Comparison of ENCODE assay signal across 13 mouse cellular contexts in genomic region chr1:175602231-175602630, GRCm38 (mm10). TPM values are rescaled to one million over a fixed set of nuclear protein-coding genes. Genes with fewer than 3 reads are reported as not detected.
A peak's percentile ranks its signal among the peaks of the same experiment; 100 is the strongest.
DNase-seq lines count a peak whose midpoint lies in the region; ATAC-seq and TF ChIP-seq lines count a peak whose summit lies in the region.
"Had no signal": no experiment of that assay in that cellular context is flagged by ENCODE, and none has a peak within 500 bp of the region (broad histone marks: within the 10 kb centered on the region; RNA-seq: fewer than 3 reads in every experiment).

No protein-coding gene starts in this region.

- no peak for DNase-seq in hindbrain, postnatal 0 days (ENCODE audit: low spot score)
- DNase-seq in hindbrain, embryonic 10.5 days (ENCODE audit: low spot score): no peak
- DNase-seq in ZHBTc4 (ENCODE audit: low read depth, low spot score): peak; percentile 28
- no peak for DNase-seq in ovary, adult 18-20 months (ENCODE audit: low spot score)
- DNase-seq in left cerebral cortex, postnatal 36 days (ENCODE audit: low spot score in 2 of 2): no peak
- DNase-seq: right cerebral cortex, postnatal 14 days had no signal

- intact Hi-C loops in left cerebral cortex, postnatal 36 days (cut with DNase I): loop anchor here (5.0 kb wide), 1 partner anchor 560 kb away; no protein-coding TSS in a partner anchor

- H3K9ac ChIP-seq in hindbrain, postnatal 0 days (replicated peaks; ENCODE audit: low read length): no peak overlapping the region
- H3K9ac ChIP-seq in intestine, embryonic 15.5 days: no peak overlapping the region
- H3K9ac ChIP-seq in stomach, embryonic 14.5 days (replicated peaks; ENCODE audit: low read depth, low read length): no peak overlapping the region
- H3K9ac ChIP-seq: hindbrain, embryonic 12.5 days; lung, embryonic 15.5 days; midbrain, embryonic 13.5 days; neural tube, embryonic 12.5 days had no signal

- no peak for TF ChIP-seq CTCF in hindbrain, postnatal 0 days (IDR thresholded peaks at IDR 0.05; ENCODE audit: low read depth)

- H3K4me3 ChIP-seq in hindbrain, postnatal 0 days (ENCODE audit: low read length): no peak overlapping the region
- no peak overlapping the region for H3K4me3 ChIP-seq in hindbrain, embryonic 10.5 days
- no peak overlapping the region for H3K4me3 ChIP-seq in intestine, embryonic 15.5 days (replicated peaks)
- H3K4me3 ChIP-seq in stomach, embryonic 14.5 days (ENCODE audit: low read depth, low read length): no peak overlapping the region
- H3K4me3 ChIP-seq: heart, embryonic 10.5 days; hindbrain, embryonic 12.5 days; lung, embryonic 15.5 days; midbrain, embryonic 13.5 days; neural tube, embryonic 12.5 days had no signal

- H3K9me3 ChIP-seq in hindbrain, postnatal 0 days (ENCODE audit: low read length): no peaks in the 10 kb centered on the region
- no peaks in the 10 kb centered on the region for H3K9me3 ChIP-seq in hindbrain, embryonic 10.5 days
- no peaks in the 10 kb centered on the region for H3K9me3 ChIP-seq in intestine, embryonic 15.5 days
- H3K9me3 ChIP-seq in stomach, embryonic 14.5 days (ENCODE audit: control insufficient read depth, low read depth, low read length): no peaks in the 10 kb centered on the region
- H3K9me3 ChIP-seq: heart, embryonic 10.5 days; hindbrain, embryonic 12.5 days; lung, embryonic 15.5 days; midbrain, embryonic 13.5 days; neural tube, embryonic 12.5 days had no signal

- no peaks in the 10 kb centered on the region for H3K27me3 ChIP-seq in hindbrain, postnatal 0 days (ENCODE audit: insufficient read depth, low read length)
- no peaks in the 10 kb centered on the region for H3K27me3 ChIP-seq in hindbrain, embryonic 10.5 days (ENCODE audit: insufficient read depth, poor library complexity, severe bottlenecking)
- no peaks in the 10 kb centered on the region for H3K27me3 ChIP-seq in intestine, embryonic 15.5 days (replicated peaks)
- H3K27me3 ChIP-seq in stomach, embryonic 14.5 days (ENCODE audit: control insufficient read depth, insufficient read depth, low read length): no peaks in the 10 kb centered on the region
- H3K27me3 ChIP-seq: hindbrain, embryonic 12.5 days; lung, embryonic 15.5 days; midbrain, embryonic 13.5 days; neural tube, embryonic 12.5 days had no signal

- ATAC-seq in hindbrain, postnatal 0 days: peak; percentile 49; the same call in 1 of the 2 replicates
- peak; percentile 73 for ATAC-seq in intestine, embryonic 15.5 days
- ATAC-seq in stomach, embryonic 14.5 days (ENCODE audit: insufficient number of reproducible peaks, insufficient read depth, low FRiP score, low read depth): peak; percentile 15; the same call in 1 of the 2 replicates
- ATAC-seq: midbrain, embryonic 13.5 days had no signal

- H3K4me2 ChIP-seq in hindbrain, postnatal 0 days (ENCODE audit: low read depth, low read length): no peak overlapping the region
- H3K4me2 ChIP-seq in intestine, embryonic 15.5 days (replicated peaks): no peak overlapping the region
- H3K4me2 ChIP-seq in stomach, embryonic 14.5 days (replicated peaks; ENCODE audit: low read depth, low read length): no peak overlapping the region
- H3K4me2 ChIP-seq: hindbrain, embryonic 12.5 days; lung, embryonic 15.5 days; midbrain, embryonic 13.5 days; neural tube, embryonic 12.5 days had no signal

- no peak overlapping the region for H3K27ac ChIP-seq in hindbrain, postnatal 0 days
- H3K27ac ChIP-seq in hindbrain, embryonic 10.5 days: no peak overlapping the region
- no peak overlapping the region for H3K27ac ChIP-seq in intestine, embryonic 15.5 days
- H3K27ac ChIP-seq in stomach, embryonic 14.5 days (ENCODE audit: low read length): no peak overlapping the region
- H3K27ac ChIP-seq: heart, embryonic 10.5 days; hindbrain, embryonic 12.5 days; lung, embryonic 15.5 days; midbrain, embryonic 13.5 days; neural tube, embryonic 12.5 days had no signal

- no peaks in the 10 kb centered on the region for H3K4me1 ChIP-seq in hindbrain, postnatal 0 days (ENCODE audit: insufficient read depth, low read length)
- H3K4me1 ChIP-seq in hindbrain, embryonic 10.5 days (replicated peaks): no peaks in the 10 kb centered on the region
- H3K4me1 ChIP-seq in intestine, embryonic 15.5 days (replicated peaks): no peaks in the 10 kb centered on the region
- H3K4me1 ChIP-seq in stomach, embryonic 14.5 days (ENCODE audit: control insufficient read depth, insufficient read depth, low read length): no peaks in the 10 kb centered on the region
- H3K4me1 ChIP-seq: heart, embryonic 10.5 days; hindbrain, embryonic 12.5 days; lung, embryonic 15.5 days; midbrain, embryonic 13.5 days; neural tube, embryonic 12.5 days had no signal

- peaks cover 15% of the 10 kb centered on the region; the same call in 1 of the 2 replicates for H3K36me3 ChIP-seq in hindbrain, postnatal 0 days (ENCODE audit: insufficient read depth, low read length)
- peaks cover 66% of the 10 kb centered on the region for H3K36me3 ChIP-seq in hindbrain, embryonic 10.5 days
- peaks cover 14% of the 10 kb centered on the region for H3K36me3 ChIP-seq in intestine, embryonic 15.5 days
- peaks cover 30% of the 10 kb centered on the region for H3K36me3 ChIP-seq in stomach, embryonic 14.5 days (ENCODE audit: control insufficient read depth, insufficient read depth, low read length)

- WGBS in hindbrain, postnatal 0 days: 91% methylated on average over 11 of the region's 11 CpGs
- 91% methylated on average over 11 of the region's 11 CpGs for WGBS in hindbrain, embryonic 10.5 days
- 83% methylated on average over 11 of the region's 11 CpGs for WGBS in intestine, embryonic 15.5 days
- 83% methylated on average over 11 of the region's 11 CpGs for WGBS in stomach, embryonic 14.5 days

RNA-seq across cellular contexts. Expression of gene Kmo, which starts 17.9 kb away (rescaled TPM):
- 0.21 TPM in 1 of 2 replicates, not detected in the other for total RNA-seq in hindbrain, postnatal 0 days (2014; rRNA removed)
- 0.08 and 0.13 TPM in 2 replicates for polyA plus RNA-seq in hindbrain, postnatal 0 days (2015; fragmentation: Nextera tagmentation; extraction: Ambion mirVana)
- polyA plus RNA-seq in hindbrain, embryonic 10.5 days (2016; fragmentation: Nextera tagmentation; extraction: Ambion mirVana): 0.05 and 0.16 TPM in 2 replicates
- polyA plus RNA-seq in intestine, embryonic 15.5 days (2015; fragmentation: Nextera tagmentation; extraction: Ambion mirVana): 0.66 and 0.75 TPM in 2 replicates
- 0.16 and 0.56 TPM in 2 replicates for polyA plus RNA-seq in stomach, embryonic 14.5 days (2014; fragmentation: Nextera tagmentation; extraction: Ambion mirVana)
- under 1 TPM in 1 of 2 experiments, not detected in 1; 0.39 TPM for total RNA-seq in left cerebral cortex, postnatal 36 days (2021)
- polyA plus RNA-seq: hindbrain, embryonic 12.5 days had no signal

RNA-seq across cellular contexts. Expression of gene Fh1, which starts 23.2 kb away (rescaled TPM):
- total RNA-seq in hindbrain, postnatal 0 days (2014; rRNA removed): 59.2 and 67.8 TPM in 2 replicates
- polyA plus RNA-seq in hindbrain, postnatal 0 days (2015; fragmentation: Nextera tagmentation; extraction: Ambion mirVana): 113 and 114 TPM in 2 replicates
- 114 and 123 TPM in 2 replicates for polyA plus RNA-seq in hindbrain, embryonic 10.5 days (2016; fragmentation: Nextera tagmentation; extraction: Ambion mirVana)
- polyA plus RNA-seq in intestine, embryonic 15.5 days (2015; fragmentation: Nextera tagmentation; extraction: Ambion mirVana): 155 and 163 TPM in 2 replicates
- polyA plus RNA-seq in stomach, embryonic 14.5 days (2014; fragmentation: Nextera tagmentation; extraction: Ambion mirVana): 139 and 147 TPM in 2 replicates
- 10 to 100 TPM; 73.1 to 79.9 TPM for total RNA-seq in left cerebral cortex, postnatal 36 days (2021)

Comparison
In these comparisons a context has a peak if more than half of its experiments do, and no peak if none do; other contexts are left out.
1. ATAC-seq: peak in every context shown above with its lines; median percentile 73 in intestine, embryonic 15.5 days; 49 in hindbrain, postnatal 0 days; 15 in stomach, embryonic 14.5 days.